In the genomic region with DNA sequence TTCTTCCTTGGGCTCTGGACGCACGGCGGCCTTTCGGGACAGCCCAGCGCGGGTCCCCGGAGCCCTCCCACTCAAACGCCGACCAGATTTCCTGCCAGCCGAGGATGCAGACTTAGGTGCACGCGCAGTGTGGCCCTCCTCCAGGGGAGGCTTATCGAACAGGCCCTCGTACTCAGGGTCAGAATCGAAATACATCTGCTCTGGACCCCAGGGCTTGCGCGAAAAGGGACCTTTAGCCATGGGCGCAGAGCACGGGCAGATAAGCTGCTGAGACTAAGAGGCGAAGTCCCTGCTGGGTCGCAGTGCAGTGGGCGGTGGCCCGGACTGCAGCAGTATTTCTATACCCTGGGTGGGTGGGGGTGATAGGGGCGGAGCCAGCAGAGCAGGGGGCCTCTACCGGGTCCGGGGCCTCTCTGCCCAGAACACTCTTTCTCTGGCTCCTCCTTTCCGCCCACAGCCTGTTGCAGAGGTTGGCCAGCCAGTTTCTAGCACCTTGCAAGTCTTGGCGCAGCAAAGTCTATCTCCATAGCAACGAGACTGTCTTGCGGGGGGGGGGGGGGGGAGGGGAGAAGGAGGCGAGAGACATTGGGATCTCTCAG, we compare ENCODE assay signal across 8 mouse cellular contexts. TPM values are rescaled to one million over a fixed set of nuclear protein-coding genes. Genes with fewer than 3 reads are reported as not detected.
DNase-seq lines count a peak whose midpoint lies in the region; ATAC-seq lines count a peak whose summit lies in the region.

A gene (minus strand): TSS at position 351 of the 599 bp plus-strand sequence.

- peak within 1 kb of the TSS; percentile 50 for H3K4me3 ChIP-seq in megakaryocyte, embryonic 14.5 days (replicated peaks)
- peak within 1 kb of the TSS; percentile 26 for H3K4me3 ChIP-seq in liver, embryonic 15.5 days (replicated peaks)

- 0 out of 2 replicates have a peak, but pooled peaks cover 3% of the 10 kb centered on the region for H3K9me3 ChIP-seq in megakaryocyte, embryonic 14.5 days
- H3K9me3 ChIP-seq in liver, embryonic 15.5 days (replicated peaks): no peaks in the 10 kb centered on the region

- WGBS in liver, embryonic 15.5 days (ENCODE audit: insufficient replicate concordance): 1% methylated on average over 31 of the region's 31 CpGs

- H3K27me3 ChIP-seq in megakaryocyte, embryonic 14.5 days (replicated peaks): peaks cover 11% of the 10 kb centered on the region
- peaks cover 33% of the 10 kb centered on the region for H3K27me3 ChIP-seq in liver, embryonic 15.5 days

- peak; percentile 24 to 40 for DNase-seq in cerebellum, postnatal 25 days
- DNase-seq in frontal cortex, postnatal 25 days (ENCODE audit: low spot score in 2 of 2): peak; percentile 28 to 32
- DNase-seq in kidney, postnatal 4 days: peak; percentile 71 to 75
- peak; percentile 89 for DNase-seq in retina, embryonic 14.5 days (ENCODE audit: low spot score)

- H3K27ac ChIP-seq in liver, embryonic 15.5 days (replicated peaks): no peak within 1 kb of the TSS

- H3K4me2 ChIP-seq in liver, embryonic 15.5 days: peak within 1 kb of the TSS; percentile 42

- H3K4me1 ChIP-seq in megakaryocyte, embryonic 14.5 days: peaks cover 8% of the 10 kb centered on the region
- H3K4me1 ChIP-seq in liver, embryonic 15.5 days (replicated peaks): peaks cover 8% of the 10 kb centered on the region; the same call in 1 of the 2 replicates

- no peak for ATAC-seq in megakaryocyte, adult 5-6 weeks (ENCODE audit: poor library complexity, severe bottlenecking)
- 0 out of 2 replicates have a peak, but pooled peaks have one; percentile 31 for ATAC-seq in liver, embryonic 15.5 days (ENCODE audit: insufficient read depth)
- ATAC-seq in erythroid progenitor cell, adult 5-6 weeks (replicated peaks; ENCODE audit: low FRiP score, poor library complexity, severe bottlenecking): no peak

- peaks cover 49% of the 10 kb centered on the region for H3K36me3 ChIP-seq in megakaryocyte, embryonic 14.5 days (replicated peaks; ENCODE audit: low read length)
- peaks cover 2% of the 10 kb centered on the region for H3K36me3 ChIP-seq in liver, embryonic 15.5 days (replicated peaks)

- H3K9ac ChIP-seq in liver, embryonic 15.5 days: no peak within 1 kb of the TSS

RNA-seq across cellular contexts. Expression of the gene that starts here (rescaled TPM):
- not detected in 2 replicates for polyA plus RNA-seq in megakaryocyte, embryonic 14.5 days (2012; ENCODE audit: insufficient read depth, low replicate concordance)
- not detected in 2 replicates for total RNA-seq in megakaryocyte, adult 5-6 weeks (2015)
- not detected in 2 replicates for total RNA-seq in megakaryocyte, adult 5-6 weeks (2017)
- polyA plus RNA-seq in liver, embryonic 15.5 days (2015; fragmentation: Nextera tagmentation; extraction: Ambion mirVana): 2.1 and 2.5 TPM in 2 replicates
- not detected in 2 replicates for total RNA-seq in erythroid progenitor cell, adult 5-6 weeks (2015; ENCODE audit: low replicate concordance)
- not detected in 2 replicates for total RNA-seq in erythroid progenitor cell, adult 5-6 weeks (2017; ENCODE audit: low replicate concordance)

Comparison
In these comparisons a context has a peak if more than half of its experiments do, and no peak if none do; other contexts are left out.
1. DNase-seq: peak in every context shown above with its lines; median percentile 89 in retina, embryonic 14.5 days; 73 in kidney, postnatal 4 days; 32 in cerebellum, postnatal 25 days; 30 in frontal cortex, postnatal 25 days.